Mouse (Mus musculus) thymus, adult 2 months (tissue): ENCODE results near the gene Zfp287.

Experiments used
- CTCF ChIP-seq: fragments of 200-500 bp; IDR thresholded peaks from 2 replicates; pipeline ENCODE4 v1.5.1; 2012; ENCODE audit warnings: mild to moderate bottlenecking, control low read depth, low read length, moderate library complexity, borderline replicate concordance; ENCODE audit not compliant: control insufficient read depth, poor library complexity, insufficient read depth; ENCODE audit errors: extremely low read depth
- POLR2A ChIP-seq: fragments of 200-500 bp; IDR thresholded peaks from 2 replicates; pipeline ENCODE4 v1.6.1; 2012; ENCODE audit warnings: mild to moderate bottlenecking, low read length, control low read depth, moderate library complexity; ENCODE audit not compliant: control insufficient read depth, poor library complexity, insufficient read depth; ENCODE audit errors: extremely low read depth

DNA sequence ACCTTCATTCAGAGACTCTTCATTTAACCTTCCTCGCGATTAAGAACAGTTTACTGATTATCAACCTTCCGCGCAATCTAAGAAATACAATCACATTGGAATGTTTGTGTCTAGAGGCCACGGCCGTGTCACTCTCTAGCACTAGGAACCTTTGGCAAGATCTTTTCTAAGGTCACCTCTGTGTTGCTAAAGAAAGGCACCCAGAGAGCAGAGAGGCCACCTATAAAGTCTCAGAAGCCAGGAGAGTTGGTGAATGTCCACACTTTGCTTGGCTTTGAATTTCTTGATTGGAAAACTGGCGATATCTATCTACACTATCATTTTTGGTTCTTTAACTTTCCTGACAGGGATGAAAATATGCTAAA is 25.4 kb upstream of the Zfp287 start:
- TF ChIP-seq CTCF (no peak), POLR2A (no peak)
